Mouse (Mus musculus): ENCODE measurements around the gene Gabbr1.
A peak's percentile ranks its signal among the peaks of the same experiment; 100 is the strongest.

DNA sequence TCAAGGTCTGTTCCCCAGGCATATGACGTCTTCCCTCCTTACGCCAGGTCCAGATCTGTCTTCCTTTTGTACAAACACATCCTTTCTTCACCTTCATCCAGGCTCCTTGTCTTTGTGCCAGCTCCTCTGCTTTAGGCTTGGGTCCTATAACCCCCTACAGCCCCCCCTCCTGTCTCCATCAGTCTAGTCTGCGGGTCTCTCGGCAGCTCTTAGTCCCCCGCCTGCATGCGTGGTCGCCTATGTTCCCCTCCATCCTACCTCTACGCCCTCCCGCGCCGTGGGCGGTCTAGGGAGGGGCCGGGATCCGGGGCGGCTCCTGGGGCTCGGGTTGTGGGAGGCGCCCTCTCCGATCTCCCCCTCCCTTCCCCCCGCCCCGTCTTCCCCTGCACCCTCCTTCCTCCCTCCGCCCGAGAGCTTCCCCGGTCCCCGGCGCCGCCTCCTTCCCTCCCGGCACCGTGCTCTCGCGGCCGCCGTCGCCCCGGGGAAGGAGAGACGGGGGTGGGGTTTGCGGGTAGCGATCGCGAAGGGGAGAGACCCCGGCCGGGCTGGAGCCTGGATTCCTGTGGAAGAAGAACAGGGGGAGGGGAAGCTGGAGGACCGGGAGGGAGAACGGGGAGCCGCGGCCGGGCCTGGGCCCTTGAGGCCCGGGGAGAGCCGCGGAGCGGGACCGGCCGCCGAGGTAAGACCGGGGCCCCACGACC lies at the start of gene Gabbr1:
- no peak for TF ChIP-seq CTCF (IDR thresholded peaks at IDR 0.05; ENCODE audit: borderline replicate concordance, insufficient read depth, low read length)
- peak; percentile 64 for TF ChIP-seq POLR2A (IDR thresholded peaks at IDR 0.05; ENCODE audit: low read depth, low read length)
